Mouse (Mus musculus): ENCODE results near the gene Olfr155.

The Olfr155 gene

DNA sequence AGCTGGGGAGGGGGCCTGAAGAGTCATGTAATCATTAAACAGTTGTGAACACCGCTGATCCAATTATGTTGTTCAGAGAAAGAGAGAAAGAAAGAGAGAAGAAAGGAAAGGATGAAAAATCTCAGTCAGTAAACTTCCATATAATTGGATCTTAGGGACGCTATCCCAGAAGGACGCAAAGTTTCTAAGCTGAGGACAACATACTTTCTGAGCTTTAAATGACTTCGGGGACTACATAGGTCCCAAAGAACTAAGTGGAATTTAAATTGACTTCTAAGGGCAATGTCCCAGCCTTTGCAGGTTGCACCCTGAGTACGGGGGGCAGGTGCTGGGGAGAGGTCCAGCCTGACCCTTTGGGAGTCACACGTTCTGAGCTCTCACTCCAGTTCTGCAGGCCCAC is at the start of gene Olfr155:
Gene Olfr155, plus strand, starts transcription at position 301 of the 400 bp plus-strand sequence.
- DNase-seq (ENCODE audit: inconsistent ontology term): no peak

DNA sequence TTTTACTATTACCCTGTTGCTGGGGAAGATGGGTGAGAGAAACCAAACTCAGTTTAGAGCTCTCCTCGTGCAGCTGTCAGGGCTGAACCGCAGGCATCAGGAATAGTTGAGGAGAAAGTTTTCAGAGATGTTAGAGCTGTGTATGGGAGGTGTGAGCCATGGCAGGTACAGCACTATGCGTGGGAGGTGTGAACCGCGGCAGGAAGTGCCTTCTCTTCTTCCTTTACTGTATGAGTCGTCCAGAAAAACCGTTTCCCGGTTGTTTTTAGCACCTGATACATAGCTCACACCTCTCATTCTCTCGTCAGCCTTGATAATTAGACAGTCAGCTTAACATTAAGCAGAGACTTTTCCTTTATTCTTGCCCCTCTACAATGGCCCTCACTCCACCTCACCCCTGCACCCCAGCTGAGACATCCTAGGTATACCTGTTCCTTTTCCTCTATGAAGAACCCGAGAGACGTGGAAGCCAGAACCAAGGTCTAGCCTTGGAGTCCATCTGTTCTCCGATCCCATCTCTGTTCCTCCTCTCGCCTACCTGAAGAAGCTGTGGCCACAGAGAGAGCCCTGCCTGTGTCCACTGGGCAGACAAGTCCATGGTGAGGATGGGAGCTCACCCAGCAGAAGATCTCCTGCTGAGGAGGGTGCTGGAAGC is 28.3 kb upstream of the Olfr155 start:
- DNase-seq (ENCODE audit: inconsistent ontology term): no peak

- DNase-seq (ENCODE audit: inconsistent ontology term): peak; percentile 61
These were observed 27.5 kb upstream of the Olfr155 start, which contains the start of gene Olfr156 for GRCm38 (mm10) chr4:43823845-43824337. Gene Olfr156 (minus strand): TSS chr4:43823895.

- no peak for DNase-seq (ENCODE audit: inconsistent ontology term)
These were observed 22.6 kb upstream of the Olfr155 start for GRCm38 (mm10) chr4:43828806-43829205.

DNA sequence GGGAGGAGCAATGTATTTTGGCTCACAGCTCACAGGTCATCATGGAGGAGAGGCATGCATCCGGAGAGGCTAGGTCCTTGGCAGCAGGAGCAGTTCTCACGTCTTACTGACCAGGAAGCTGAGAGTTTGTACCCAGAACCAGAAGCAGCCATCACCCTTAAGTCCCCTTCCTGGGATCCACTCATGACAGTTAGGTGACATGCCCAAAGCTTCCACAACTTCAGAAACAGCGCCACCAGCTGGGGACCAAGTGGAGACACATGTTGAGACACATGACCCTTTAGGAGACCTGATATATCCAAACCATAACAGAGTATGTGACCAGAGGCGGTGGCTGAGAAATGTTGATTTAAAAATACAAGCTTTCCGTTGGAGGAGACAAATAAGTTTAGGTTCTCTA is 19.3 kb upstream of the Olfr155 start:
- DNase-seq (ENCODE audit: inconsistent ontology term): no peak

DNA sequence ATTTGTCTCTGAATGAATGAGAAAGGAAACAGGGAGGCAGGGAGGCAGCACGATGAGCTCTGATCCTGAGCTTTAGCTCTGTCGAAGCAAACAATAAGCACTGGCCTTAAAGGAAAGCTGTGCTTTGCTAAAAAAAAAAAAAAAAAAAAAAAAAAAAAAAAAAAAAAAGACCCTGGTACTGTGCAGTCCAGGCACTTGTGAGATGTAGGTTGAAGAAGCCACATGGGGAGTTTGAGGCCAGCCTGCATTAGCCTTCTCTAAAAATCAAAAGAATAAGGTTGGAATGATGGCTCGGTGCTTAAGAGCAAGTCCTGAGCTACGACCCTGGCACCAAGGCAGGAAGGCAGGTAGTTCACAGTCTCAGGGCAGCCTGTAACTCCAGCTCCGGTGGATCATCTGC is 17.6 kb upstream of the Olfr155 start:
- no peak for DNase-seq (ENCODE audit: inconsistent ontology term)

GRCm38 (mm10) chr4:43834749-43835148 is 16.6 kb upstream of the Olfr155 start:
- DNase-seq (ENCODE audit: inconsistent ontology term): no peak

DNA sequence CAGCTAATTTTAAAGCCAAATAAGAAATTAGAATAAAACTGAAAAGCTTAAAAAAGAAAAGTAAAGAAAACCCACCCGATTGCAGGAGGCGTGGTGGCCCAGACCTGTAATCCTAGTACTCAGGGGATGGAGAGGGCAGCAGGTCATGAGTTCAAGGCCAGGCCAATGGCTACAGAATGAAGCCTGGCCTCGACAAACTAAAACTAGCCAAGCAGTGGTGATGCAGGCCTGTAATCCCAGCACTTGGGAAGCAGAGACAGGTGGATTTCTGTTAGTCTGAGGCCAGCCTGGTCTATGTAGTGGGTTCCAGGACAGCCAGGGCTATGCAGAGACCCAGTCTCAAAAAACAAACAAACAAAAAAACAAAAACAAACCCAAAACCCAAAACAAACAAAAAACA is 13.0 kb upstream of the Olfr155 start:
- no peak for DNase-seq (ENCODE audit: inconsistent ontology term)

DNA sequence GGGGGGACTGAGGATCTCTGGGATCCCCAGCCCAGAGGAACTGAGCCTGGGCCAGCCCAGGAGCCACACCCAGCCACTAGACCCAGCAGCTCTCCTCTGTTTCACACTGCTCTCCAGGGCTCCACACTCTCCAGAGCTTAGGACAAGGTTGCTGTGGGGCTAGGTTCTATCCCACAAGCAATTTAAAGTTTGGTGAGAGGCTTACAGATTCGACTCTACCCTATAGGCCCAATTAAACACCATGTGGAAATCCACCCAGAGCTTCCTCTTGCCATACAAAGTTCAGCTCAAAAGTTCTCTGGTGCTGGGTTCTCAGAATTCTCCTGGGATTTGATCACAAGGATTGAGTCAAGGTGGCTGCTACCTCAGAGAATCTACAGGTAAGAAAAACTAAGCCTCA is 11.3 kb upstream of the Olfr155 start, which contains the start of gene Olfr157:
Gene Olfr157, minus strand, starts transcription at position 101 of the 400 bp plus-strand sequence.
- no peak for DNase-seq (ENCODE audit: inconsistent ontology term)

DNA sequence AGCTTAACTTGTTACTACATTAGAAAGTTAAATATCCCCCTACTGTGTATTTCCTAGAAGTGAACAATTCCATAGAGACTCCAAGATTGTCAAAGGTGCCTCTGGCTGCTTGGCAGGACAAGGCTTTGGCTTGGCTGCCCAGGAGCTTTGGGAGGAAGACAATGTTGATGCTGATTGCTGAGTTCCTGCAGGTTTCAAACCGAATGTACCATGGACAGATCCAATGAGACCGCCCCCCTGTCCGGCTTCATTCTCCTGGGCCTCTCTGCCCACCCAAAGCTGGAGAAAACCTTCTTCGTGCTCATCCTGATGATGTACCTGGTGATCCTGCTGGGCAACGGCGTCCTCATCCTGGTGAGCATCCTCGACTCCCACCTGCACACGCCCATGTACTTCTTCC is 2.7 kb downstream of the Olfr155 start:
- no peak for DNase-seq (ENCODE audit: inconsistent ontology term)

DNA sequence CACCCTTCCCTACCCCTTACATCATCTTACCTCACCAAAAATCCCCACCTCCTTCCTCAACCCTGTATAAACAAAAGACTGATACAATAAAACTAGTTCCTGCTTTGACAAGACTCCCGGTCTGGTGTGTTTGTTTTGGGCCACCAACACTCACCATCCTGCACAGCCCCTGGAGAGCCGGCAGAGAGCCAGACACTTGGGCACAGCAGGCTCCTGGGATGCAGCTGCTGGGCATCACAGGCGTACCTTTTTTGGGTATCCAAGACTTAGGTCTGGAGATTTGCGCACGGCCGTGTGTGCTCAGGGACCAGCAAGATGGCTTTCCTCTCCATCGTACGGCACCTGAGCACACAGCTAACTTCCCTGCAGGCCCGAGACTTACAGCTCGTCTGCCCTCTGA is 8.5 kb downstream of the Olfr155 start:
- DNase-seq (ENCODE audit: inconsistent ontology term): no peak

- DNase-seq (ENCODE audit: inconsistent ontology term): peak; percentile 86
These were observed 9.6 kb downstream of the Olfr155 start for GRCm38 (mm10) chr4:43860744-43861519.

DNA sequence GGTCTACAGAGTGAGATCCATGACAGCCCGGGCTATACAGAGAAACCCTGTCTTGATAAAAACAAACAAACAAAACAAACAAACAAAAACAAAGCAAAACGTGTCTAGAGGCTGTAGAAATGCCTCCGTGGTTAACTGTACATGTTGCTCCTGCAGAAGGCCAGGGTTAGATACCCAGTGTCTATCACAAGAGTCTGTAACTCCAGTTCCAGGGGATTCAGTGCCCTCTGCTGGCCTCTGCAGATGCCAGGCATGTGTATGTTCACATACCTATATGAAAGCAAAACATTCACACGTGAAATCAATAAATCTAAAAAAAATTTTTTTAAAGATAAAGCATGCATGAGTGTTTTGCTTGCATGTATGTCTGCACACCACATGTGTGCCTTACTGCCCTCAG is 11.9 kb downstream of the Olfr155 start:
- DNase-seq (ENCODE audit: inconsistent ontology term): no peak

DNA sequence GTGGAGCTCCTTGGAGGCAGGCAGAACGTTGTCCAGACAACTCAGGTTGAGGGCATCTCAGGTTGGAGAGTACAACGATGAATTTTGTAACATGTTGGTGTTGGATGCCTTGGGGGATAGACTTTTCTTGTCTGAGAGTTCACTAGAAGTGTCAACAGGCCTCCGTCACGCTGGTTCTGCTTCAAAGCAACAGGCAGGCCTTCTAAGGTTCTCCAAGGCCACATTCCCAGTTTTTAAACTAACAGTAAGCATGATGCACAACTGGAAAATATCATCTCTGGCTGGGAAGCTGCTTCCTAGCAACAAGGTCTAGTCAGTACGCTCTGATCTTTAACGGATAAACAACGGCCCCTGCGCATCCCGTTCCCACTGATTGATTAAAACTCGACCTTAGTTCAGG is 18.5 kb downstream of the Olfr155 start:
- DNase-seq (ENCODE audit: inconsistent ontology term): no peak

GRCm38 (mm10) chr4:43874501-43874900 is 23.1 kb downstream of the Olfr155 start:
- DNase-seq (ENCODE audit: inconsistent ontology term): no peak

DNA sequence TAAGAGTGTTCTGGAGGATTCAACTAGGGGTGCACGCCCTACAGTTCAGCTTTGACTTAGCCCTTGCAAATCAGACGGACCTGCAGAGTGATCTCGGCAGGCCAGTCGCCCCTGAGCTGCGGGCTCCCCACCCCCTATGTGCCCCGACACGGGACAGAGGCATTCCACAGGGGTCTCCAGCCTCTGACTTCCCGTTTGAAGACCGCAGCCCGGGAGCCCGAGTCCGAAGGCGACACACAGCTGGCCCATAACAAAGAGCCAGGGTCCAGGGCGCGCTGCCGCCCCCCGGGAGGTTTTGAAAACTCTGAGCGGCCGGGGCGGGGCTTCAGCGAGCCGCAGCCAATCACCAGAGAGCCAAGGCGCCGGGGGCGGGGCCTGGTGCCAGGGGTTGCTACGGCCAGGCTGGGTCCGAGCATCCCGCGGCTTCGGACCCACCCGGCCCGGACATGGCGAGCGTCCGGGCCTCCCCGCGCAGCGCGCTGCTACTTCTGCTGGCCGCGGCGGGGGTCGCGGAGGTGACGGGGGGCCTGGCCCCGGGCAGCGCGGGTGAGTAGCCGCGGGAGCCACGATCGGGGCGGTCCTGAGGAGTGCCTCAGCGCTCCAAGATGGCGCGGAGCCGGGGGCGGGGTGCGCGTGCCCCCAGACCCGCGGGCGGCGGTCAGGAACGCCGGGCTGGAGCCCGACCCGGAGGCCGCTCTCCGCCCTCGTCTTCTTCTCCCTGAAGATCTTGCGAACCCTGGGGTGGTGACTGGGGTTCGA is 24.0 kb downstream of the Olfr155 start, which contains the start of gene Reck:
Gene Reck, plus strand, starts transcription at position 371 of the 759 bp plus-strand sequence.
- peak; percentile 94 for DNase-seq (ENCODE audit: inconsistent ontology term)

DNA sequence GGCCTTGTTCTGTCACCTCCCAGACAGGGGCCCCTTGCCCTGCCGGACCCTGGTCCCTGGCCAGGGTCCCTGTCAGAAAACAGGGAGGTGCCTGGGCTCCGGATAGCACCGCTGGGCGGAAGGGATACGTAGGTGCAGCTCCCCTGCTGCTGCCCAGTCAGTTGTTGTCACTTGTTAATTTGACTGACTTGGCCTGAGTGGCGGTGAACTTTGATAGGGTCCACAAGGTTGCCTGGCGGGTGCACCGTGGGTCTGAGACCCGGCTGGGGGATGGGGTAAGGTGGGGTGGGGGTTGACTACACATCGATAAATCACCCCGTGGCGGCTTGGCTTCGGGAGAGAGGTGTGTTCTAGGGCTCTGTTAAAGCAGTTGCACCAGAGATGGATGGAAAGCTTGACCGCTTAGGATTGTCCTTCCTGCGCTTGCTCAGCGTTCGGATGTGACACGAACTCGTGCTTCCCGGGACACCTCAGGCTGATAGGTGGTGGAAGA is 24.6 kb downstream of the Olfr155 start:
- no peak for DNase-seq (ENCODE audit: inconsistent ontology term)

DNA sequence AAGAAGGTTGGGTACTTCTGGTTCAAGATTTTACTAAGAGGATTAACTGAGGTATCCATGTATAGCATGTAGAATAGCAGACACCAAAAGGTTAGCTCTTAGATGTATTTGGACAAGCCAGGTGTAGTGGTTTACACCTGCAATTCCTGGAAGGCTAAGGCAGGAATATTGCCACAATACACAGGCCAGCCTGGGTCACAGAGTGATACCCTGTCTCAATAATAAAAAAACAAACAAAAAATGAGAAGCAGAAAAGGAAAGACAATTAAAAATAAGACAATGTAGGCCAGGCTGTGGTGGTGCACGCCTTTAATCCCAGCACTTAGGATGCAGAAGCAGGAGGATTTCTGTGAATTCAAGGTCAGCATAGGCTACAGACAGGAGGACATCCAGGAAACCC is 25.9 kb downstream of the Olfr155 start:
- no peak for DNase-seq (ENCODE audit: inconsistent ontology term)

GRCm38 (mm10) chr4:43878121-43878776 is 26.9 kb downstream of the Olfr155 start:
- no peak for DNase-seq (ENCODE audit: inconsistent ontology term)

DNA sequence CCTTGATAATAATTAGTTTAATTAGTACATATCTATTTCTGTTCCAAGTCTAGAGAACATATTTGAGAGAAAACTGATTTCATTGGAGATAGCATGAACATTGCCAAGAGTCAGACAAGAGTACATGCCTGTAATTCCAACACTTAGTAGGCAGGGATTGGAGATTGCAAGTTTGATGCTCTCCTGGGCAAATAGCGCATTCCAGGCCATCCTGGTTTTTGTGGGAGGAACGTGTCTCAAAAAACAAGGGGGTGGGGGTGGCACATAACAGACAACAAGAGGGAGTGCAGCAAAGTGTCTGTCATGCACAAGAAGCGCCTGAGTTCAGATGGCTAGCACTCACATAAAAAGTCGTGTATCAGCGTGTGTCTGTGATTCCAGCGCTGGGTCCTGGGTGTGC is 28.2 kb downstream of the Olfr155 start:
- DNase-seq (ENCODE audit: inconsistent ontology term): peak; percentile 79

DNA sequence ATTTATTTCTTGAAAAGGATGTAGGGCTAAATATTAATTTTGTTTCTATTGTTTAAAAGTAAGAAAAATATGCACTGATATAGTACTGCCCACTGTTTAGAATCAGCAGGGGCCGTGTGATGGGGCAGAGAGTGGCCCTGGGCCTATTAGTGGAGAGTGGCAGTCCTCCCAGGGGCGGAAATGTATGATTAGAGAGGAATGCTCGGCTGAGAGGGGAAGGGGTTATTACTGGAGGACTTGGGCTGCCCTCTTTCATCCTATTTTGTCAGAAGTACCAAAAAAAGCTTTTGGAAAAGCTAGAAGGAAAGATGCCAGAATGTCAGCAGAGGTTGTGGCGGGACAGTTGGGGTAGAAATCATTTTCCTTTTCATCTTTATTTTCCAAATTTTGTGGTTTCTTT is 32.8 kb downstream of the Olfr155 start:
- DNase-seq (ENCODE audit: inconsistent ontology term): peak; percentile 77
